7 mouse cellular contexts compared by ENCODE assay signal in genomic region chr2:173377497-173378257, GRCm38 (mm10).
A peak's percentile ranks its signal among the peaks of the same experiment; 100 is the strongest.
DNase-seq lines count a peak whose midpoint lies in the region.

No protein-coding gene starts in this region.

- intact Hi-C loops in heart, postnatal 25 days (cut with DNase I), result no loop called here

- DNase-seq in 3T3-L1 (ENCODE audit: low read depth, low spot score), result peak; percentile 30
- peak; percentile 28 to 45 for DNase-seq in CD8-positive naive resting alpha-beta T cell, adult 2 months (ENCODE audit: low read depth in 2 of 2, low spot score in 2 of 2)
- peak; percentile 49 for DNase-seq in heart, postnatal 25 days (ENCODE audit: low spot score)
- DNase-seq in lung, adult 18-20 months, result peak; percentile 31 to 49
- DNase-seq in MN1 (ENCODE audit: low spot score), result no peak
- no peak for DNase-seq in left cerebral cortex, adult 8-10 months (ENCODE audit: low spot score in 2 of 2)
- DNase-seq in cerebellum, adult 11-12 months, result no peak

Comparison
In these comparisons a context has a peak if more than half of its experiments do, and no peak if none do; other contexts are left out.
1. DNase-seq: peak in 3T3-L1 (single experiment), CD8-positive naive resting alpha-beta T cell, adult 2 months (2 of 2), heart, postnatal 25 days (single experiment) and lung, adult 18-20 months (2 of 2); none in MN1 (single experiment), left cerebral cortex, adult 8-10 months (0 of 2) and cerebellum, adult 11-12 months (single experiment).